Mouse (Mus musculus) urinary bladder, postnatal 10 days (tissue): ENCODE data around the gene Zcchc4.
"Not testable (repeated sequence)": the region's sequence is repeated elsewhere in the genome, so short reads cannot be mapped to it uniquely, and the experiment has no call there.

Source experiments
- DNase-seq: peaks from one replicate; pipeline ENCODE4 v3.0.0; 2022; ENCODE audit warnings: low spot score

Gene Zcchc4

DNA sequence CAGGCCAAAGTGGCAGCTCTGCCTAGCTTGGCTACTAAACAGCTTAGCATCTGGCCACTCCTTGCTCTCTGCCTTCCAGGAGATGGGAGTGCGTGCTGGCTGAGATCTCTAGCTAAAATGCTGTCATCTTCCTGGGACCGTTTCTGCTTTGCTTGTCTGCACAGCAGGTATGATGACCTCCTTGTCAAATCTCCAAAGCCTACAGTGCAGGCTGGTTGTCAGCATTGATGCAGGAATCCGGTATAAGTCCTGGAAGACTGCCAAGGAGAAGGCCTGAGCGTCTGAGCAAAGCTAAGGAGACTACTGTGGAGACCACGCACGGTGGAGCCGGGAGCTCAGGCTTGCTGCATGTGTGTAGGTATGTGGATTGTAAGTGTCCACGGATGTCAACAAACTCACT, at the start of gene Zcchc4:
Gene Zcchc4, plus strand, starts transcription at position 173 of the 400 bp plus-strand sequence.
- no peak for DNase-seq

GRCm38 (mm10) chr5:52727747-52728146, 47.5 kb upstream of the Zcchc4 start:
- DNase-seq, result no peak

- DNase-seq, result no peak
Observed at GRCm38 (mm10) chr5:52732811-52733210, 42.4 kb upstream of the Zcchc4 start.

DNA sequence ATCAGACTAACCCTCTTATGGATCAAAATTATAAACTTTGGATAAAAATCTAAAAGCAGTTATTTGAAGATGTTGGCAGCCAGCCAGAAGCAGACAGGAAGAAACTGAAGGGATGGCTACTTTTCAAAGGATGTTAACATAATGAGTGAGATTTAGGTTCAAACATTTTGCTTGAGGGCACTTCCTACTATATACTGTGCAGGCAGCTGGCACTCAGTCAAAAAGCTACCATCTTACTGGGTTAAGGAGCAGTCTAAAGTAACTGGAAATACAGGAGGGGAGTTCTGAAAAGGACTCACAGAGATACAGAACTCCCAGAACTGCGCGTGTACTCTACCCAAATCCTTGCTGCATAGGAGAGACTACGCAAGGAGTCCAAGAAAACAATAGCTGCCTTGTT, 39.2 kb upstream of the Zcchc4 start:
- DNase-seq, result no peak

DNA sequence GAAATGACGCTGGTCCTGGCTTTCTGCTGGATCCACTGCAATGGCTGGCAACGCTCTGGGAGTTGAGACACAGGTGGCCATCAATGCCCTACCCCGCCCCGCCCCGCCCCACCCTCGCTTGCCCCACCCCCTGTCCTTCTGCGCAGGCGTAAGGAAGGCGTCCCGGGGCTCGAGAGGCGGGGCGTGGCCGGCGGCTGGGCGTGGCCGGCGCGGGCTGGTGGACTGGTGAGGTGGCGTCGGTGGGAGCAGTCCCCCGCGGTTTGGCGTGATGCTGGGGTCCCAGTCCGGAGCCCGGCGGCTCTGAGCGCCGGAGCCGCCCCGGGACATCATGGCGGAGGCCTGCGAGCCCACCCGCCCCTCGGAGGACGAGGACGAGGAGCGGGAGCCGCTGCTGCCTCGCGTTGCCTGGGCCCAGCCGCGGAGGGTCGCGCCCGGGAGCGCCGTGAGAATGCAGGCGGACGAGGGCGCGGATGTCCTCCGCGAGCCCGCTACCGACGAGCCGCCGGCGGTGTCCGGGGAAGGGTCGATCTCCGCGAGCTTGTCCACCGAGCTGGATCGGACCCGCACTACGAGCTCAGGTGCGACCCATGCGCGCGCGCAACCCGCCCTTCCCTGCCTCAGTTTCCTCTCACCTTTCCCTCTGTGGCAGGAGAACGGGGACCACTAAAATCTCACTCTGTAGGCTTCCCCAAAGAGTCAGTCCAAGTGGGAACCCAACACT, 33.7 kb upstream of the Zcchc4 start, which contains the start of gene Pi4k2b:
Gene Pi4k2b, plus strand, starts transcription at position 184 of the 721 bp plus-strand sequence.
- DNase-seq, result peak; percentile 38

DNA sequence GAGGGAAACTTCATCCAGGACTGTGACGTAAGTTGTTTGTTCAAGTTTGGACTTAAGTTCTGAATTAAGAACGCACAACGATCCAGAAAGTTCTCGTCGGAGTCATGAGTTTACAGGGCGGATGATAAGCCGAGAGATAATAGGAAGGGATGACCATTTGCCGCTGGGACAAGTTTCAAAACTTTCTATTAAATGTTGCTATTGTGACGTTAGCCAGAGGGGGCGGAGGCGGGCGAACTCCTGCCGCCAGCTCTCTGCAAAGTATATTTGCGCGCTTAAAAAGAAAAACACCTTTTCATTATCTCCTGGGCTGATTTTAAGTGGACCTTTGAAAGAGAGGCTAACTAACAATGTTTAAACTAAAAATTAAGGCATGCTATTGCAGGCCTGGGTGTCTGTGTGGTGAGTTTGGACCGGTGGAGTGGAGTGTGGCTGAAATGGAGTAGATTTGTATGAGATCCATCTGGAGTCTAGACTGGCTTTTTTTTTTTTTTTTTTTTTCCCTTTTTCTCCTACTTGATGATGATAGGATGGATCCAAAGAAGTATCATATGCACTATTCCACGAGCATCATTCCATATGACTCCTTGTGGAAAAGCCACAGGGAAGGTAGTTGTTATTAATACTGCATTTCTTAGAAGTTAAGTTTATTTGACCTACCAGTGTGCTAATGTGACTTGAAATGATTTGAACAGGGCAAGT, 32.9 kb upstream of the Zcchc4 start:
- DNase-seq, result no peak

- no peak for DNase-seq
Observed at GRCm38 (mm10) chr5:52743231-52743630, 32.0 kb upstream of the Zcchc4 start.

DNA sequence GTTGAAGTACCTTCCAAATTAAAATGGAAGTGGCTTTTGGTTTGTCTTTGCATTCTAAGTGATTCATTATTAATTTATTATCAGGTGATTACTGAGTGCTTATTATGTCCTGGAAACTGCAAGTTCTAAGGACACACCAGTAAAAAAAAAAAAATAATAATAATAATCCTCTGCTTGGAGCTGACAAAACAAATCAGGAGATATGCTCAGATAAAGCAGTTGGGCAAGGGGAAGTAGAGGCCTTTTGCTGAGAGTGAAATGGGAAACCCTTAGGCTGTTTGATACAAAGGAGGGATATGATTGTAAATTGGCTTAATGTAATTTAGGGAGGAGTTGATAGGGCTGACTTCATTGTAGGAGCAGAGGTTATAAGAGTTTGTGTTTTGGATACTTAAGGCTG, 28.3 kb upstream of the Zcchc4 start:
- no peak for DNase-seq

DNA sequence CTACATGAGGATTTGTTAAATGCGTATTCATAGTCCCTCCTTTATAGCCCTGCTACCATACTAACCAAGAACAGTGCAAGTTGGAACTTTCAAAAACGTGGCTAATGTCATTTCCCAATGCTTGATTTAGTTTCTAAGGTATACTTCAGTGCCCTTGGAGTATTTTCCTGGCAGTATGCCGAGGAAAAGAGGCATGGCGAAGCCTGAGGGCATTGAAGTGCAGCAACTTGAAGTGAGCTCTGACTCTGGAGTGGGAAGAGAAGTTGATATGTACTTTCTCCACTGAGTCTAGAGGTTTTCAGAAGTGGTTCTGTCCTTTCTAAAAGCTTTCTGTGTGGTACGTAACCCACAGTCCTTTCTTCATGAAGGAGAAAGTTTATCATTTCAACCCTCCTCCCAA, 26.5 kb upstream of the Zcchc4 start:
- DNase-seq, result no peak

GRCm38 (mm10) chr5:52753146-52753545, 22.1 kb upstream of the Zcchc4 start:
- DNase-seq, result no peak

- no peak for DNase-seq
Observed at GRCm38 (mm10) chr5:52754196-52754595, 21.0 kb upstream of the Zcchc4 start.

DNA sequence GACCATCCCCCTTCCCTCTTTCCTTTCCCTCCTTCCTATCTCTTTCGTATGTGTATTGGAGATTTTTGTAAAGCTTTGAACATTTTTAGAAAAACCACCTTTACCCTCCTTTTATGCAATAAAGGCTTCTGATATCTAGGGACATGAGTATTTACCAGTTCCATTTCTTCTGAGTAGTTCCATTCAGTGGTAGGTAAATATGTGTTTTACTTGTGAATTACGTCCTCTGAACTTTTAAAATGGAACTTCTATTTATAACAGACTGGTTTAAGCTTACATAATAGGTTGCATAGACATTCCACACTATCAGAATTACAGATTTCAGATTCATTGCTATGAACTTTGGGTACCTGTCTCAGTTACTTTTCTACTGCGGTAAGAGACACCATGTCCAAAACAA, 19.9 kb upstream of the Zcchc4 start:
- no peak for DNase-seq

GRCm38 (mm10) chr5:52755989-52756388, 19.2 kb upstream of the Zcchc4 start:
- no peak for DNase-seq

DNA sequence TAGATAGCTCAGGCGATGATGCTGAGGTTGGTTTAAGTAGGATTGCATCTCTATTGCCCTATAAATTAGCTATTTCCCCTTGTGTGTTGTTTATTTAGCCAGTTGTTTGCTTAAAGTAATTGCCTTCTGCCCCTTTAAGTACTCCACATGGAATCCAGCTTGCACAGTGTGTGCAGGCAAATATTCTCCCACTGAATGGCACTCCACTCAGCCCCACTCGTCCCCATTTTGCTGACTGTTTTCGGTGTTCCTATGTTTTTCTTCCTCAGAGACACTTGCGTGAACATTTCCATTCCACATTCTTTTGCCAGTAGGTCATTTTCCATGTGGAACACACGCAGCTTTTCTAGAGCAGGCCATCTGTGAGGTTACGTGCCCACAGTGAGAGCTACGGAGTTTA, 12.6 kb upstream of the Zcchc4 start:
- no peak for DNase-seq

DNA sequence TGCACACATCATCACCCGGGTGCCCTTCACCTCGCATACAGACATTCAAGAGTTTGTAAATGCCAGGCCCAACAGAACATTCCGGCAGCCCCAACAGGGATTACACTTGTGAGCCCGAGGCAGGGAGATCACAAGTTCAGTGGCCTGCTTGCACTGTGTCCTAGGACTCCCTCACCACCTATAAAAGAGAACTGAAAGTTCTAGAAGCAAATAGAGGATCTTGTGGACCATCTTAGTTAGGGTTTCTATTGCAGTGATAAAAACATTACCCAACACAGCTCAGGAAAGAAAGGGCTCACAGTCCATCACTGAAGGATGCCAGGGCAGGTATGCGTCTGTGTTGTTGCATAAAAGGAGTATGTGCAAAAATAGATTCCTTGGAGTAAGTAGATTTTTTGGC, 942 bp upstream of the Zcchc4 start:
- no peak for DNase-seq

- not testable (repeated sequence) for DNase-seq
Observed at GRCm38 (mm10) chr5:52776466-52777354, 1.5 kb downstream of the Zcchc4 start.

GRCm38 (mm10) chr5:52782523-52783250, 7.5 kb downstream of the Zcchc4 start:
- peak; percentile 43 for DNase-seq

DNA sequence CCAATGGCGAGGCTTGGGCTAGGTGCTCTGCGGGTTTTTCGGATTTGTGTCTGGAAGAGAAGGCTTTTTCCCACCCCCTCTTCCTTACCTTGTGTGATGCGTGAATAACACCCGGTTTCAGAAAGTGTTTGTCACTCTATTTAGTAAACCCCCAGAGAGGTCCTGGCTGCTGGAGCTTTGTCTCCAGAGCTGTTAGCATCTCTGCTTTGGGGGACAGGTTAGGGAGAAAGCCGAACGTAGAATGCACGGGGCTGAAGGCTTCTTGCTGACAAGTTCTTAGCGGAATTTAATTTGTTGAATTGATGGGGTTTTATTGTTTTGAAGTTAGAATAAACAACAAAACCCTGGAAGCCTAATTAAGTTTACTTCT, 8.0 kb downstream of the Zcchc4 start:
- no peak for DNase-seq

DNA sequence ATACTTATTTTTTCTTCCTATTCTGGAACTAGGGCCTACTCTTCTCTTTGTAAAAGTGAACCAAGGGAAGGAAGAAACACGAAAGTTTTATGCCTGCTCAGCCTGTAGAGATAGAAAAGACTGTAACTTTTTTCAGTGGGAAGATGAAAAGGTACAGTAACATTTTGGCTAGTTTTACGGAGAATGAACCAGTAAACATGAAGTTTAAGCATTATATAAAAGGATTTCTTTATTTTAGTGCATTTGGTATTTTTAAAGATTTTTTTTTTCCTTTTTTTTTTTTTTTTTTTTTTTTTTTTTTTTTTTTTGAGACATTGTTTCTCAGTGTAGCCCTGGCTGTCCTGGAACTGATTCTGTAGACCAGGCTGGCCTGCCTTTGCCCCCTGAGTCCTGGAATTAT, 8.7 kb downstream of the Zcchc4 start:
- no peak for DNase-seq

GRCm38 (mm10) chr5:52786556-52787322, 11.5 kb downstream of the Zcchc4 start:
- DNase-seq, result no peak

DNA sequence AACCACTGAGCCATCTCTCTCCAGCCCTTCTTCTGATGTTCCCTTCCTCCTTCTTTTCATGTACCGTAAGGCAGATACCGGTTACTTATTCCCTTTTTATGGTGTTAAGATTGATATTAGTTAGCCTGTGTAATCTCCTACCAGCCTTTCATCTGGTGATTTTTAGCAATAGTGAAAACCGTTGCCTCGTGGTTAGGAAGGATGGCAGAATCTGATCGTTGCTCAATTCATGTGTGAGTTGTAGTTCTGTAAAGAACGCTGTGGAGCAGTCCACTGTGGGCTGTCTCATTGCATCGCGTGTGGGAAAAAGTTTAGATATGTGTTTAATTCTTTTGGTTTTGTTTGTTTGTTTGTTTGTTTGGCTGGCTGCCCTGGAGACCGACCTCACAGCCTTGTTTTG, 18.0 kb downstream of the Zcchc4 start:
- no peak for DNase-seq
